Mouse (Mus musculus) forebrain, postnatal 0 days (tissue): ENCODE data around the gene Ddx20. TPM values are rescaled to one million over a fixed set of nuclear protein-coding genes. Genes with fewer than 3 reads are reported as not detected.
A peak's percentile ranks its signal among the peaks of the same experiment; 100 is the strongest.

Experiments used
- ATAC-seq: fragments of 200-750 bp; cut with Nextera tagmentation; 2 replicates; pipeline ENCODE4 v1.8.0; 2017; ENCODE audit warnings: mild to moderate bottlenecking, moderate library complexity
- DNase-seq: peaks from one replicate; pipeline ENCODE4 v3.0.0-alpha.2; 2015
- H3K27ac ChIP-seq: fragments of 300-500 bp; sonication (generic); 2 replicates; pipeline ENCODE4 v1.5.1; 2014; ENCODE audit warnings: low read depth, mild to moderate bottlenecking, antibody characterized with exemption, low read length, moderate library complexity, mixed read lengths
- H3K27me3 ChIP-seq: fragments of 300-500 bp; sonication (generic); 2 replicates; pipeline ENCODE4 v1.6.1; 2014; ENCODE audit warnings: mild to moderate bottlenecking, low read length, mixed read lengths; ENCODE audit not compliant: insufficient read depth
- H3K36me3 ChIP-seq: fragments of 300-500 bp; sonication (generic); 2 replicates; pipeline ENCODE4 v1.6.1; 2014; ENCODE audit warnings: mild to moderate bottlenecking, moderate library complexity; ENCODE audit not compliant: insufficient read depth
- H3K4me1 ChIP-seq: fragments of 300-500 bp; sonication (generic); 2 replicates; pipeline ENCODE4 v1.6.1; 2014; ENCODE audit warnings: antibody characterized with exemption; ENCODE audit not compliant: insufficient read depth
- H3K4me2 ChIP-seq: fragments of 300-500 bp; sonication (generic); 2 replicates; pipeline ENCODE4 v1.6.1; 2014; ENCODE audit warnings: low read depth, mild to moderate bottlenecking, moderate library complexity
- H3K4me3 ChIP-seq: fragments of 300-500 bp; sonication (generic); 2 replicates; pipeline ENCODE4 v1.5.1; 2014; ENCODE audit warnings: low read depth, low read length, mixed read lengths
- H3K9ac ChIP-seq: fragments of 300-500 bp; sonication (generic); 2 replicates; pipeline ENCODE4 v1.6.1; 2014; ENCODE audit warnings: mild to moderate bottlenecking
- H3K9me3 ChIP-seq: fragments of 300-500 bp; sonication (generic); 2 replicates; pipeline ENCODE4 v1.6.1; 2016; ENCODE audit warnings: low read length
- CTCF ChIP-seq: sonication (generic); IDR thresholded peaks from 2 replicates; pipeline ENCODE4 v1.5.1; 2016; ENCODE audit warnings: antibody characterized with exemption, control low read depth, low read depth
- WGBS: fragments of 180-500 bp; shearing (Covaris S2); extraction: QIAGEN DNeasy Blood & Tissue Kit; methylation state at CpG from one replicate; pipeline ENCODE4 v1.1.7; 2014; 5-methylcytosine and 5-hydroxymethylcytosine counted together
- polyA plus RNA-seq: library from polyadenylated mRNA; unstranded; fragments of >200 nt; fragmentation: Nextera tagmentation; extraction: Ambion mirVana; gene quantifications from 2 replicates; pipeline ENCODE4 v1.2.1, GENCODE M21; 2015
- total RNA-seq: library from RNA; depleted of rRNA; stranded (reverse); fragments of >200 nt; gene quantifications from 2 replicates; pipeline ENCODE4 v1.2.3, GENCODE M21; 2014; rRNA removed

Gene Ddx20
- total RNA-seq, result 19.5 and 24.2 TPM in 2 replicates
- polyA plus RNA-seq, result 16.8 and 18.1 TPM in 2 replicates

- H3K9me3 ChIP-seq, result no peaks in the 10 kb centered on the region
- peak; percentile 97 for ATAC-seq
- peak within 1 kb of the TSS; percentile 91 for H3K4me3 ChIP-seq
- peak within 1 kb of the TSS; percentile 80 for H3K4me2 ChIP-seq
- no peaks in the 10 kb centered on the region for H3K27me3 ChIP-seq
- peak; percentile 97 for DNase-seq
- under 1% methylated on average over 71 of the region's 72 CpGs for WGBS
- H3K9ac ChIP-seq, result peak within 1 kb of the TSS; percentile 80
- TF ChIP-seq CTCF, result peak; percentile 81
- peak within 1 kb of the TSS; percentile 71 for H3K27ac ChIP-seq
- peaks cover 6% of the 10 kb centered on the region; the same call in 1 of the 2 replicates for H3K4me1 ChIP-seq
- peaks cover 7% of the 10 kb centered on the region for H3K36me3 ChIP-seq
Measured at GRCm38 (mm10) chr3:105687324-105688060, at the start of gene Ddx20. Gene Ddx20 (minus strand): TSS chr3:105687574.

GRCm38 (mm10) chr3:105737070-105737469 is 49.7 kb upstream of the Ddx20 start:
- WGBS, result 85% methylated on average over 7 of the region's 7 CpGs
- Histone ChIP-seq H3K36me3 (peaks cover 16% of the 10 kb centered on the region; the same call in 1 of the 2 replicates), H3K4me2 (no peak overlapping the region), H3K27me3 (no peaks in the 10 kb centered on the region), H3K9ac (no peak overlapping the region), H3K9me3 (no peaks in the 10 kb centered on the region), H3K27ac (no peak overlapping the region), H3K4me1 (no peaks in the 10 kb centered on the region), H3K4me3 (no peak overlapping the region)
- no peak for TF ChIP-seq CTCF
- ATAC-seq, result no peak
- DNase-seq, result no peak

GRCm38 (mm10) chr3:105736148-105736547 is 48.8 kb upstream of the Ddx20 start:
- TF ChIP-seq CTCF, result no peak
- no peak overlapping the region for H3K4me3 ChIP-seq
- no peak overlapping the region for H3K9ac ChIP-seq

GRCm38 (mm10) chr3:105735285-105735684 is 47.9 kb upstream of the Ddx20 start:
- H3K9ac ChIP-seq, result no peak overlapping the region
- no peaks in the 10 kb centered on the region for H3K27me3 ChIP-seq

More at GRCm38 (mm10) chr3:105736148-105736547, 48.8 kb upstream of the Ddx20 start:
- no peak for ATAC-seq
- Histone ChIP-seq H3K27me3 (no peaks in the 10 kb centered on the region), H3K36me3 (peaks cover 22% of the 10 kb centered on the region), H3K9me3 (no peaks in the 10 kb centered on the region), H3K4me2 (no peak overlapping the region), H3K27ac (no peak overlapping the region), H3K4me1 (no peaks in the 10 kb centered on the region)
- 75% methylated on average over 1 of the region's 1 CpGs for WGBS
- no peak for DNase-seq

DNA sequence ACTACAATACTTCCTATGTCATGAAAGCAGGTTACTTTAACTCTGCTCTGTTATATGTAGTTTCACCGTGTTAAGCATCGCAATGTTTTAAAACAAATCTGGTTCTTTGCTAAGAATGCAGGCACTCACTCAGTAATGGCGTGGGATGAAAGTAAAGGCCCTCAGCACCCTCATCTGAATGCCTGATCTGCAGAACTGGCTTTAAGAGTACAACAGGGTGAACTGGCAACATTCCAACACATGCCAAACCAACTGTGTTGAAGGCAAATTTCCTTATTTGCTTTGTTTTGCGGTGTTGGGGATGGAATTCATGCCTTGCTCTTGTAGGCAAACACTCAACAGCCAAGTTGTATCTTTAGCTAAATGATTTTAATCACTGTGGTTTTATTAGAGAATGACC is 46.2 kb upstream of the Ddx20 start:
- H3K27me3 ChIP-seq, result no peaks in the 10 kb centered on the region
- 76% methylated on average over 4 of the region's 4 CpGs for whole genome bisulfite sequencing
- H3K36me3 ChIP-seq, result peaks cover 28% of the 10 kb centered on the region
- H3K4me1 ChIP-seq, result no peaks in the 10 kb centered on the region
- H3K9ac ChIP-seq, result no peak overlapping the region
- H3K27ac ChIP-seq, result no peak overlapping the region
- no peak for TF ChIP-seq CTCF
- no peak overlapping the region for H3K4me2 ChIP-seq
- no peaks in the 10 kb centered on the region for H3K9me3 ChIP-seq
- no peak overlapping the region for H3K4me3 ChIP-seq
- DNase-seq, result no peak
- ATAC-seq, result no peak

More at GRCm38 (mm10) chr3:105735285-105735684, 47.9 kb upstream of the Ddx20 start:
- no peaks in the 10 kb centered on the region for H3K9me3 ChIP-seq
- TF ChIP-seq CTCF, result no peak
- no peak for ATAC-seq
- H3K4me3 ChIP-seq, result no peak overlapping the region
- H3K4me1 ChIP-seq, result no peaks in the 10 kb centered on the region
- no peak for DNase-seq
- H3K36me3 ChIP-seq, result peaks cover 28% of the 10 kb centered on the region
- H3K4me2 ChIP-seq, result no peak overlapping the region
- H3K27ac ChIP-seq, result no peak overlapping the region

- Histone ChIP-seq H3K36me3 (peaks cover 25% of the 10 kb centered on the region), H3K9ac (no peak overlapping the region), H3K27me3 (no peaks in the 10 kb centered on the region), H3K27ac (no peak overlapping the region), H3K4me1 (no peaks in the 10 kb centered on the region), H3K4me2 (no peak overlapping the region), H3K4me3 (no peak overlapping the region), H3K9me3 (no peaks in the 10 kb centered on the region)
- ATAC-seq, result no peak
- no peak for DNase-seq
- TF ChIP-seq CTCF, result no peak
- 89% methylated on average over 4 of the region's 4 CpGs for WGBS
Measured at GRCm38 (mm10) chr3:105732360-105732759, 45.0 kb upstream of the Ddx20 start.

DNA sequence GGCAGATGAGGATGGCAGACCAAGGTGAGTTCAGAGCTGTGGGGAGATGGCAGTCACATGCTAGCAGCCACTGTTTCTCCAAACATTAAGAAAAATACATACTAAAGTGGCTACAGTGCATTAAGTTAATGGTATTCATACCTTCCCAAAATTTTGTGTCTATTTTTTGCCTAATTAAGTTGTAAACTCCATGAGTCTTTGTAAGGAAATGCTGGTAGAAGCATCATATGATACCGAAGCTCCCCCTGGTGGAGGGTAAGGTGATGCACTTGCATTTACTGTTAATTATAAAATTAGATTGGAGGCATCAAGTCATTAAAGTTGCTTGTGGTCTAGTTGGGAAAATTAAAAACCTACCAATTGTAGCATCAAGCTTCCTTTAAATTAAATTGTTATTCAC is 38.7 kb upstream of the Ddx20 start:
- H3K27ac ChIP-seq, result no peak overlapping the region
- peak; percentile 84 for TF ChIP-seq CTCF
- ATAC-seq (peak; percentile 32; the same call in 1 of the 2 replicates), DNase-seq (peak; percentile 79)
- H3K4me1 ChIP-seq, result no peaks in the 10 kb centered on the region
- H3K4me2 ChIP-seq, result no peak overlapping the region
- no peaks in the 10 kb centered on the region for H3K9me3 ChIP-seq
- peaks cover 5% of the 10 kb centered on the region; the same call in 1 of the 2 replicates for H3K36me3 ChIP-seq
- no peak overlapping the region for H3K9ac ChIP-seq
- WGBS, result 2% methylated on average over 1 of the region's 1 CpGs
- H3K27me3 ChIP-seq, result no peaks in the 10 kb centered on the region
- no peak overlapping the region for H3K4me3 ChIP-seq
